Mouse (Mus musculus) mouse embryonic stem cell (cell line): ENCODE data around the gene Dctpp1.
"Not testable (repeated sequence)": the region's sequence is repeated elsewhere in the genome, so short reads cannot be mapped to it uniquely, and the experiment has no call there.

Source experiments
- in situ Hi-C, 2 experiments: fragments of 300-500 bp; cut with MboI; formaldehyde crosslinking; loops; 1 replicate in 1 of 2; 3 replicates in 1 of 2; pipeline ENCODE4 v1.14.3; 2019 to 2020; ENCODE audit warnings: low sequenced_read_pairs in 2 of 2, low pct_unique_long_range_greater_than_20kb in 1 of 2, mixed read lengths in 1 of 2; ENCODE audit not compliant: unreplicated experiment in 1 of 2

Dctpp1 gene

DNA sequence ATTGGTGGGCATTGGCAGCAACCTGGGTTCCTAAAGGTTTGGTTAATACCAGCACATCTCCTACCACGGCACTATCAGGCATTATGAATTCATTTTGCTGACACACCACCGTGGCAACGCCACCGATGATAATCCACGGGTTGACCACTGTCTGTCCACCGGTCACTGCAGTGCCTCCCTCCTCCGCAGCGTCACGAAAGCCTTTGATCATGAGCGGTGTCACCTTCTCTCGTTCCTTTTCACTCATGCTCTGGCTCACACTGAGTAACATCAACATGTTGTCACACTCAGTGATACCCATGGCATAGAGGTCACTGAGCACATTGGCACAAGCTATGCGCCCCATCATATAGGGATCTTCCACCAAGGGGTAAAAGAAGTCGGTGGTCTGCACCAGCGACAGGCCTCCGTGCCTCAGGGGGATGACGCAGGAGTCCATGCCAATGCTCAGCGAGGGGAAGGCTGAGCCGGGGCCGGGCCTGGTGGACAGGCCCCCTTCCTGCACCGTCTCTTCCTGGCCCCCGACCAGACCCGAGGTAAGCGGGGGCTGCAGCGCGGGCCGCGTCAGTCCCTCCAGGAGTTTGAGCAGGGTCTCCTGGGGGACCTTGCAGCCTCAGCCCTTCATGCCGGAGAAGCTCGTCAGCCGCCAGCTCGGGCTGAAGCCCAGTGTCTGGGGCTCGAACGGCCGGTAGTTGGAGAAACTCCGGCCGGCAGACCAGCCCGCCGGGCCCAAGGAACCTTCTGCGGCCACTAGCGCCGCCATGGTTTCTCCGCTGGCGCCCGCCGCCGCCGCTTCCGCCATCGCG lies 12.8 kb upstream of the Dctpp1 start:
- in situ Hi-C loops: no loop called here

DNA sequence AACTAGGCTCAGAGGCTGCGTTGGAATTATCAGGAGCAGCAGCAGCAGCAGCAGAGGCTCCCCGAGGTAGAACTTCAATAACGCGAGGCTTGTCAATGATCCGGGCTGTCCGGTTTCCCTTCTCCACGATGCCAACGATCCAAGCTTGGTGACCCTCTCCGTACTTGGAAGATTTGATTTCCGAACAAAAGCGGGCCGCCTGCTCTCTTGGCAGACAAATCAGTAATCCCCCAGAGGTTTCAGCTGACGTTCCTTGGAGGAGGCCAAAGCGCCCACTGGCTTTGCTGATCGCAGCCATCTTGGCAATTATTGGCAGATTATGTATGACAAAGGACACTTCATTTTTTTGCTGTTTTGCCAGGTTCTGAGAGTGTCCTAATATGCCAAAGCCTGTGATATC lies 12.1 kb upstream of the Dctpp1 start:
- in situ Hi-C loops: no loop called here

DNA sequence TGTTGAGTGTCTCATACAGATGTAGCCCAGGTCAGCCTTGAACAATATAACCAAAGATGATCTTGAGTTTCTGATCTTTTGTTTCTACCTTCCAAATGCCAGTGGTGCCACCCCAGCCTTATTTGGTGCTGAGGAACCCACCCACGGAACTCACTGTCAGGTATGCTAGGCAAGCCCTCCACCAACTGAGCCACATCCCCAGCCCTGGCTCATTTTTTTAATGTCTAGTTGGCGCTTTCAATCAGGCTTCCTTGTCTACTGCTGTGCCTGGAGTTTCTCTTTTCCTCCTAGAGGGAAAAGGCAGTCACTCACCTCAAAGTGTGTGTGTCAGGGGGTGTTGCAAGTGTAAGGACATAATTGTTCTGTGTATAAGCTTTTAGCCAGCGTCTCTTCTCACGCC lies 10.6 kb upstream of the Dctpp1 start:
- in situ Hi-C loops: no loop called here

DNA sequence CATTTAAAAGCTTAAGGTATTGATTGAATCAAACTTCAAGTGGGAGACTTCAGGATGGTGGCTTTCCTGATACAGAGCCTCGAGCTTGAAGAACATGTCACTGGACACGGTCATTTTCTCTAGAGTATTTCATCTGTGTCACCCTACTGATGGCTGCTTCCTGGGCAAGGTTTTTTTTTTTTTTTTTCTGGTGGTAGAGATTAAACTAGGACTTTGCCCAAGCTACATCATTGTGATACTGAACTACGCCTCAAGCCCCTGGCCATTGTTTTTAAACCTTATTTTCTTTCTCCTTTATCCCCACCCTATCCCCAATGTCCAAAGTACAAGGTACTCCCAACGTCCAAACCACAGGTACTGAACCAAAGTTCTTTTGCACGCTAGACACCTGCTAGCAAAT lies 10.2 kb upstream of the Dctpp1 start:
- in situ Hi-C loops: no loop called here

DNA sequence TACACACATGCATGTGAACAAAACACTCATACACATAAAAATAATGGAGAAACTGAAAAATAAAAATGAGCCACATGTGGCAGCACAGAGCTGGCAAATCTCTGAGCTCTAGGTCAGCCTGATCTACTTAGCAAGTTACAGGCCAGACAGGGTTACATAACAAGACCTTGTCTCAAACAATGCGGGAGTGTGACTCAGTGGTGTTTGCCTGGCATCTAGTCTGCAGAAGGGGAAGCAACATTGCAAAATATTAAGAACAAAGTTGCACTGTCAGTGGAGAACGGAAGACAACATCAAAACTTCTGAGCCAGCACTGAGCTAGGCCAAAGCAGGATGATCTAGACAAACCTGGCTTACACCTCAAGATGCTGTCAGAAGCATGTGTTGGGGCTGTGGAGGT lies 9.7 kb upstream of the Dctpp1 start:
- in situ Hi-C loops: no loop called here

DNA sequence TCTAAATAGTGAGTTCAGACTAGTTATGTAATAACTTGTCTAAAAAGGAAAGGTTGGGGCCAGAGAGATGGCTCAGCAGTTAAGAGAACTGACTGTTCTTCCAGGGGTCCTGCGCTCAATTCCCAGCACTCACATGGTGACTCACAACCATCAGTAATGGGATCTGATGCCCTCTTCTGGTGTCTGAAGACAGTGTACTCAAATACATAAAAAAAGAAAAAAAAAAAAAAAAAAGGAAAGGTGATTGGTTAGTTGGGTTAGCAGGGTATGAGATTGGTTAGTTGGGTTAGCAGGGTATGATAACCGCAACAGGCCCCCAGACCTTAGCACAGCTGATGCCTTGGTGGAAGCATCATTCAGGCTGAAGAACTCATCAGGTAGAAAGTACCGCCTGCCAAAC lies 3.0 kb upstream of the Dctpp1 start:
- in situ Hi-C loops: no loop called here

DNA sequence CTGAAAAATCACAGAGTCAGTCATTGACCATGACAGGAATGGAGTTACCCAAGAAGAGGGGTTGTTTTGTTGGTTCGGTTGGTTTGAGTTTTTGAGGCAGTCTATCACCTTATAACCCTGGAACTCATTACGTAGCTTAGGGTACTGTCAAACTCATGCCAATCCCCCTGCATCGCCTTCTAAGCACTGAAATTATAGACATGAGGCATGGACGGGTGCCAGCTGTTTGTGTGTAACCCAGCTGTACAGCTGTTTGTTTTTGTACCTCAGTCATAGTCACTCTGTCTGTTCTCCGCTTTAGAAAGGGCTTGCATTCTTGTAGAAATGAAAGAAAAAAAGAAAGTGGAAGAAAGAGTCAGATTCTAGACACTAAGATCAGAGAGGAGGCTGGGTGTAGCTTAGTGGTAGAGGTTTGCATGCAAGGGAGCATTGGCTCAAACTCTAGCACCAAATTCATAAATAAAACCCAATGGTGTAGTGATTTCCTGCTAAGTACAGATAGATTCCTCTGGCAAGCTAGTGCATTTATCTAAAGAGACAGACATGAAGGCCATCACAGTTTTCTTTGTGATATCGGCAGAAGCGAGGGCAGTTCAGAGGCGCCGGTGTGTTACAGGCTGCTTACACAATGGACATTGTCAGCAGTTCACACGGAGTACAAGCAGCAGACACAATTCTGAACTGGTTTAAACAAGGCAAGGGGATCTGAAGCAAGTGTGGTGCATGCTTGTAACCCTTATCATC lies 1.9 kb upstream of the Dctpp1 start:
- in situ Hi-C loops: no loop called here

DNA sequence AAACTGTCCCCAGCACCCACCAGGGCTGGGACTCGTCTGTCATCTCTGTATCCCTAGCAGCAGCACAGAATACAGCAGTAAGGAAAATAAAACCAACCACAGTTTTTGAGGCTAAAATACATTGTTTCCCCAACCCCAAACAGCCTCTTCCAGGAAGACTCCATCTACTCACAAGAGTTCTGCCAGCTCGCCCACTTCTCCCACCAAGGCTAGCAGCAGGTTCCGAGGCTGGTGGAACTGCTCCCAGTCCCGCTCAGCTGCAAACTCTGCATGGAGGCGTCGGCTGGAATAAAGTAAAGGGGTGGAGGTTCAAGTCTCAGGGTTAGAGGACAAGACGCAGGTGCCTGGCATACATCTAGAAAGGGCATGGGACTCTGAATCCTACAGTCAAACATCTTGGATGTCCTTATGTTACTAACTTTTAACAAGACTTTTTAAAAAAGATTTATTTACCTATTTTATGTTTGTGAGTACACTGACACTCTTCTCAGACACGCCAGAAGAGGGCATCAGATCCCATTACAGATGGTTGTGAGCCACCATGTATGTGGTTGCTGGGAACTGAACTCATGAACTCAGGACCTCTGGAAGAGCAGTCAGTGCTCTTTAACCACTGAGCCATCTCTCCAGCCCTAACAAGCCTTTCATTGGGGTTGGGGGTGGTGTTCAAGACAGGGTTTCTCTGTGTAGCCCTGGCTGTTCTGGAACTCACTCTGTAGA lies 1.2 kb downstream of the Dctpp1 start:
- in situ Hi-C loops: no loop called here

DNA sequence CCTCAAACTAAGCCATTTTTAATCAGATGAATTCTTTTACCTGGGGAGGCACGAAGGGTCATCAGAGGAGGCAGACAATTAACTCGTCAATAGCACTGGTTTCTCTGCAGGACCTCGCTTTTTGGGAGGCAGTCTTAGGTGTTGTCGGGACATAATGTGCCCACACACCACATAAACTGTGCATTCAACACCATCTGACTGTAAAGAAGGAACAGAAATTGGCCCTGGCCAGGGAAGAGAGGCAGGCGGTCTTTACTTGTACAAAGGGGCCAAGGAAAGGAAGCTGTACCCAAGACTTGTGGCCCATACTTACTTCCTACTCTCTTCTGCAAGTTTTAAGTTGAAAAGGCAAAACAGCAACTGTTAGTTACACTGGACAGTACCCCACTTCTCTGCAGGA lies 4.0 kb downstream of the Dctpp1 start:
- in situ Hi-C loops: no loop called here

DNA sequence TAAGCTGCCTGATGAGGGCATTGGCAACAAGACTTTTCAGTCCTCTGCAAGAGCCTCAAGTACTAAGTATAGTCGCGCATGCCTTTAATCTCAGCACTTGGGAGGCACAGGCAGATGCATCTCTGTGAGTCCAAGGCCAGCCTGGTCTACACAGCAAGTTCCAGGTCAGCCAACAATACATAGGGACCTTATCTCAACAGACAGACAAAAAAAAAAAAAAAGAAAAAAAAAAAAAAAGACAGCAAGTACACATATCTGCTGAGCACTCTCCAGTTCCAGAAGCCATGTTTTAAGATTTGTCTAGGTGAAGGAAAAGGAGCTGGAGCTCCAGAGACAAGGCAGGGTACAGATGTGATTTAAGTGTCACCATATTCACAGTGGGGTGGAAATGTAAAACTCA lies 4.5 kb downstream of the Dctpp1 start:
- in situ Hi-C loops: no loop called here

DNA sequence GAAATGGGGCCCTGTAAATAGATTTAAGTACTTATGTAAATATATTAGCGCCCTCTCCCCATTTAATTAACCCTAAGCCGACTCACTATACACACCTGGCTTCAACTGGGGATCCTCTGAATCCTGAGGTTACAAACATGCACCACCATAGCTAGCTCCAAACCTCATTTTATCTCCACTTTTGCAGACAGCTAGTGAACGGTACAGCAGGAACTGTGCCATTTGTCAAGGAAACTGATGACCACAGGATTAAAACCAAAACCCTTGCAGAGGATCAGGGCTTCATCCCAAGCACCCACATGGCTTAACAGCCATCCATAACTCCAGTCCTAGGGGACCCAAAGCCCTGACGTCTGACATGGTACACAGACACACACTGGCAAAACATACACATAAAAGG lies 5.5 kb downstream of the Dctpp1 start:
- in situ Hi-C loops: no loop called here

DNA sequence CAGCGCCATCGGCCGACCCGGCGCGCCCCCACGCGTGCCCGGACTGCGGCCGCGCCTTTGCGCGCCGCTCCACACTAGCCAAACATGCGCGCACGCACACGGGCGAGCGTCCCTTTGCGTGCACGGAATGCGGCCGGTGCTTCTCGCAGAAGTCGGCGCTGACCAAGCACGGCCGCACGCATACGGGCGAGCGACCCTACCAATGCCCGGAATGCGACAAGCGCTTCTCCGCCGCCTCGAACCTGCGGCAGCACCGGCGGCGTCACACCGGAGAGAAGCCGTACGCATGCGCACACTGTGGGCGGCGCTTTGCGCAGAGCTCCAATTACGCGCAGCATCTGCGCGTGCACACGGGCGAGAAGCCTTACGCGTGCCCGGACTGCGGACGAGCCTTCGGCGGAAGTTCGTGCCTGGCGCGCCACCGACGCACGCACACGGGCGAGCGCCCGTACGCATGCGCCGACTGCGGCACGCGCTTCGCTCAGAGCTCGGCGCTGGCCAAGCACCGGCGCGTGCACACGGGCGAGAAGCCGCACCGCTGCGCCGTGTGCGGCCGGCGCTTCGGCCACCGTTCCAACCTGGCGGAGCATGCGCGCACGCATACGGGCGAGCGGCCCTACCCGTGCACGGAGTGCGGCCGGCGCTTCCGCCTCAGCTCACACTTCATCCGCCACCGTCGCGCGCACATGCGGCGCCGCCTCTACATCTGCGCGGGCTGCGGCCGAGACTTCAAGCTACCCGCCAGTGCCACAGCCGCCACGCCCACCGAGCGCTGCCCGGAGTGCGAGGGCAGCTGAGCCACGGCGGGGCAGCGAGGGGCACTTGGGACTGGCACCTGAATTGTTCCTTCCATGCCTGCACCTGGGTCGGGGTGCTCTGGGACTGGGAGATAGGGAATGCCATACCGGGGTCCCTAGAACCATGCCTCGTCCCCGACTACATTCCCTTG lies 6.4 kb downstream of the Dctpp1 start:
- in situ Hi-C loops: no loop called here

DNA sequence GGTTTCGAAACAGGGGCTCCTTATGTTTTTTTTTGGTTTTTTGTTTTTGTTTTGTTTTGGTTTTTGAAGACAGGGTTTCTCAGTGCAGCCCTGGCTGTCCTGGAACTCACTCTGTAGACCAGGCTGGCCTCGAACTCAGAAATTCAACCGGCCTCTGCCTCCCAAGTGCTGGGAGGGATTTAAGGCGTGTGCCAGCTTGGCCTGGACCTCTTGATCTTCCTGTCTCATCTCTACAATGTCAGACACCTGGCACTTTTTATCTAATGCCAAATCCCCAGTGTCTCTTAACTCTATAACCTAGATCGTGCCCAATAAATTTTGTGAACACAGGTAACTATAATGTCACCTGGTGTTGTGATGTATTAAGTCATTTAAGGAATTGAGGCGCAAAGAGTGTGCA lies 7.2 kb downstream of the Dctpp1 start:
- in situ Hi-C loops: no loop called here

DNA sequence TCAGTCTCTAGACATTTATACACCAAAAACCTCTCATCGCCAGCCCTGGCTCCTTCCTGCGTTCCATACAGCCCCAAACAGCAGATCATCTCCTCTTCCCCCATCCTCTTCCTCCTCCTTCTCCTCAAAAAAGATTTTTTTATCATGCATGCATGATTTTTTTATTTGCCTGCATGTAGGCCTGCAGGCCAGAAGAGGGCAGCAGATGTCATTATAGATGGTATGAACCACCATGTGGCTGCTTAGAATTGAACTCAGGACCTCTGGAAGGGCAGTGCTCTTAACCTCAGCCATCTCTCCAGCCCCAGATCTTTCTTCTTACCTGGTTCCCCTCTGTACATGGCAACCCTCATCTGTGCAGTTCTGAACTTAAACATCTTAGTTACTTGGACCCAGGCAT lies 8.1 kb downstream of the Dctpp1 start:
- in situ Hi-C loops: no loop called here

DNA sequence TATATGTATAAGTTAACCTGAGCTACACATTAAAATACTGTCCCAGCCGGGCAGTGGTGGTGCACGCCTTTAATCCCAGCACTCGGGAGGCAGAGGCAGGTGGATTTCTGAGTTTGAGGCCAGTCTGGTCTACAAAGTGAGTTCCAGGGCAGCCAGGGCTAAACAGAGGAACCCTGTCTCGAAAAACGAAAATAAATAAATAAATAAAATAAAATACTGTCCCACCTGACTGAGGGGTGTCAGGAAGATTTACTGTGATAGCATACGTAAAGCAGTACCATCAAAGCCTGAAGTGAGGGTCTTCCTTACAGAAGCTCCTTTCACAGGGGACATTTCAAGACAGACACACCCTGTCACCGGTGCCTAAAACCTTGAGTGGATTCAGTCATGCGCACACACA lies 10.0 kb downstream of the Dctpp1 start:
- in situ Hi-C loops: not testable (repeated sequence)

DNA sequence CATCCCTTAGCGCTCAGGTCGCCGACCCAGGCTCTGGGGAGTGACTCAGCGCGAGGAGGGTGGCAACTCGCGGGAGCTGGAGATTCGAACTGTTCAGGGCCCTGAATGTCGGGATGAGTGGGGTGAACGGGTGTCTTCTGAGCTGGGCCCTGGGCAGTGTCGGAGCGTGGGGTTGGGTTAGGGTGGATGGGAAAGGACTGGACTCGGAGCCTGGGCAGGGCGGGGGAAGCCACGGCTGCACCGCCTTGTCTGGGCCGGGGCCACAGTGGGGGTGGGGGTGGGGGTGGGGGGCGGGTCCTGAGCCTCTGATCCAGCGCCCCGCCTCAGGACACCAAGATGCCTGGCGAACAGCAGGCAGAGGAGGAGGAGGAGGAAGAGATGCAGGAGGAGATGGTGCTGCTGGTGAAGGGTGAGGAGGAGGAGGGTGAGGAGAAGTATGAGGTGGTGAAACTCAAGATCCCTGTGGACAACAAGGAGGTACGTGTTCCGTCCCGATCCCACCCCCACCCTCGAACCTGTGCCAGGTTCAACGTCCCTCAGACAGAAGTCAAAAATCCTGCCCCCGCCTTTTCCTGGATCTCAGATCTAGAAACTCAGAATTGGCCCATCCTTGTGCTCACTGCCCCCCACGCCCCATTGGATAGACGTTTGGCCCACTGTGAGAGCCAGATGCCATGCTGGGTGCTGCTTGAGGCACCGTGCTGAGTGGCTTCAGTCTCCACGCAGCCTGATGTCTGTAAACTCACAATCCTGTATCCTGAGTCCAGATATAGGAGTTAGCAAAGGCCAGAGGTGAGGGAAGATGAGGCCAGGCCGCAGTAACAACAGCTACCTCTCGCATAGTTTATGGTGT lies 15.6 kb downstream of the Dctpp1 start:
- in situ Hi-C loops: no loop called here

DNA sequence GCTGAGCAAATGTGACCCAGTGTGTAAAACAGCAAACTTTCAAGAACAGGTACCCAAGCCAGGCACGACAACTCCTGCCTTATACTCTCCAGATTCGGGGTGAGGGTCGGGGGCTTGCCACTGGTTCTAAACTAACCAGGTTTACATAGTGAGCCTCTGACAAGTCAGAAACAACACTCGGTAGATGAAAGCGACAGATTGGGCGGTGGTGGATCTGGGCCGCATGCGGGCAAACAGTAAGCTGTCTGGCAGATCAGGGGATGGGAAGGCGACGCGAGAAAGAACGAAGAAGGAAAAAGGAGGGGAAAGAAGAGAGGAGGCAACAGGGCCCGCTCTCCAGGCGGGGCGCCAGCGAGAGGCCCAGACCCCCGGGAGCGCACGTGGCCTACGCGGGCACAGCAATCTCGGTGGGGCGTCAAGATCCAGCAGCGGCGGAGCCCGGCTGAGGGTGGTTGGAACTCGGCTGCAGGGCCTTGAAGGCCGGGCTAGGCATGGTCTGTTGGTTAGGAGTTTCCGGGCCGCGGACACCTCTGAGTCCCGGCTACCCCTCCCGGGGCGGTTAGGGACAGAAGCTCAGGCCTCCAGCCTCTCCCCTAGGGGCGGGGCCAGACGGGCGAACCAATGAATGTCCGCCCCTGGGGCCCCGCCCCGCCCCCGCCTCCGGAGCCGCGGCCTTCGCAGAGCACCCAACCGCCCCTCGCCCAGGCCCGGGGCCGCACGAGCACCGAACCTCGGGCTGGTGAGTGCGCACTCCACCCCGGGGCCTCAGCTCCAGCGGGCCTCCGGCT lies 16.4 kb downstream of the Dctpp1 start, which contains the start of gene Zfp771:
Zfp771 (plus strand) TSS at position 405 of the 788 bp plus-strand sequence.
- in situ Hi-C loops: no loop called here
